Mouse (Mus musculus): Measurements from ENCODE around the gene Tmem98. TPM values are rescaled to one million over a fixed set of nuclear protein-coding genes. Genes with fewer than 3 reads are reported as not detected.

The Tmem98 gene
- total RNA-seq (2021) = 10 to 100 TPM in 1 of 2 experiments, 1 to 10 TPM in 1; 7.3 to 10.7 TPM
- long read RNA-seq, experiment 1, transcript Tmem98-201 (7 exons, 1,633 nt) = major isoform, 16 of 19 reads
- long read RNA-seq, experiment 1, partial matches to known transcripts = 2 of 19 reads
- long read RNA-seq, experiment 1, other reads (novel, unspliced or antisense) = 1 of 19 reads
- long read RNA-seq, experiment 2, transcript Tmem98-201 (7 exons, 1,633 nt) = major isoform, 21 of 22 reads
- long read RNA-seq, experiment 2, partial matches to known transcripts = 1 of 22 reads
- long read RNA-seq, experiment 2, other reads (novel, unspliced or antisense) = 0 of 22 reads

- DNase-seq (ENCODE audit: low spot score in 2 of 2) = no peak
These were observed at the start of gene Tmem98 for GRCm38 (mm10) chr11:80809993-80810821. TSS of gene Tmem98 (plus strand) at chr11:80810175.

GRCm38 (mm10) chr11:80761285-80761974 is 48.5 kb upstream of the Tmem98 start:
- no peak for DNase-seq (ENCODE audit: low spot score in 2 of 2)

GRCm38 (mm10) chr11:80762066-80762465 is 47.9 kb upstream of the Tmem98 start:
- DNase-seq (ENCODE audit: low spot score in 2 of 2) = no peak

GRCm38 (mm10) chr11:80766068-80766467 is 43.9 kb upstream of the Tmem98 start:
- no peak for DNase-seq (ENCODE audit: low spot score in 2 of 2)

GRCm38 (mm10) chr11:80766472-80767319 is 43.3 kb upstream of the Tmem98 start:
- DNase-seq (ENCODE audit: low spot score in 2 of 2) = no peak

- DNase-seq (ENCODE audit: low spot score in 2 of 2) = no peak
These were observed 42.7 kb upstream of the Tmem98 start for GRCm38 (mm10) chr11:80767320-80767617.

- DNase-seq (ENCODE audit: low spot score in 2 of 2) = no peak
These were observed 38.8 kb upstream of the Tmem98 start for GRCm38 (mm10) chr11:80771186-80771585.

GRCm38 (mm10) chr11:80771596-80772250 is 38.3 kb upstream of the Tmem98 start:
- DNase-seq (ENCODE audit: low spot score in 2 of 2) = no peak

GRCm38 (mm10) chr11:80772595-80773210 is 37.3 kb upstream of the Tmem98 start:
- no peak for DNase-seq (ENCODE audit: low spot score in 2 of 2)

GRCm38 (mm10) chr11:80775535-80775934 is 34.4 kb upstream of the Tmem98 start:
- no peak for DNase-seq (ENCODE audit: low spot score in 2 of 2)

- no peak for DNase-seq (ENCODE audit: low spot score in 2 of 2)
These were observed 32.3 kb upstream of the Tmem98 start for GRCm38 (mm10) chr11:80777708-80778107.

- DNase-seq (ENCODE audit: low spot score in 2 of 2) = no peak
These were observed 31.8 kb upstream of the Tmem98 start for GRCm38 (mm10) chr11:80778157-80778556.

GRCm38 (mm10) chr11:80778916-80779526 is 31.0 kb upstream of the Tmem98 start:
- DNase-seq (ENCODE audit: low spot score in 2 of 2) = no peak

- peak; percentile 73 to 76 for DNase-seq (ENCODE audit: low spot score in 2 of 2)
These were observed 30.2 kb upstream of the Tmem98 start, which contains the start of gene Myo1d for GRCm38 (mm10) chr11:80779527-80780344. TSS of gene Myo1d (minus strand) at chr11:80780025.

- DNase-seq (ENCODE audit: low spot score in 2 of 2) = no peak
These were observed 28.4 kb upstream of the Tmem98 start for GRCm38 (mm10) chr11:80781535-80781934.

GRCm38 (mm10) chr11:80783460-80783859 is 26.5 kb upstream of the Tmem98 start:
- no peak for DNase-seq (ENCODE audit: low spot score in 2 of 2)

- no peak for DNase-seq (ENCODE audit: low spot score in 2 of 2)
These were observed 25.7 kb upstream of the Tmem98 start for GRCm38 (mm10) chr11:80784294-80784743.

GRCm38 (mm10) chr11:80785672-80786071 is 24.3 kb upstream of the Tmem98 start:
- no peak for DNase-seq (ENCODE audit: low spot score in 2 of 2)

All from layer of hippocampus, postnatal 14 days (tissue).